10 mouse cellular contexts compared by ENCODE assay signal in genomic region chr12:3732623-3733265, GRCm38 (mm10).
A peak's percentile ranks its signal among the peaks of the same experiment; 100 is the strongest.
DNase-seq lines count a peak whose midpoint lies in the region; ATAC-seq and TF ChIP-seq lines count a peak whose summit lies in the region.
"Had no signal": no experiment of that assay in that cellular context is flagged by ENCODE, and none has a peak within 500 bp of the region (broad histone marks: within the 10 kb centered on the region; RNA-seq: fewer than 3 reads in every experiment).

No protein-coding gene starts in this region.

- H3K9me3 ChIP-seq in hindbrain, embryonic 14.5 days (ENCODE audit: control insufficient read depth, low read length) = no peaks in the 10 kb centered on the region
- H3K9me3 ChIP-seq in hindbrain, embryonic 10.5 days = no peaks in the 10 kb centered on the region

- H3K4me1 ChIP-seq in hindbrain, embryonic 14.5 days (replicated peaks; ENCODE audit: control insufficient read depth, insufficient read depth, low read length) = no peaks in the 10 kb centered on the region
- no peaks in the 10 kb centered on the region; the same call in 1 of the 2 replicates for H3K4me1 ChIP-seq in hindbrain, embryonic 10.5 days (replicated peaks)

- DNase-seq in hindbrain, embryonic 14.5 days (ENCODE audit: low spot score) = peak; percentile 66
- DNase-seq in hindbrain, embryonic 10.5 days (ENCODE audit: low spot score) = no peak
- peak; percentile 68 for DNase-seq in Muller cell, postnatal 12 days (ENCODE audit: inconsistent ontology term)
- peak; percentile 46 to 53 for DNase-seq in cerebellum, postnatal 14 days
- peak; percentile 72 for DNase-seq in layer of hippocampus, adult 9-11 months
- DNase-seq in gastrocnemius, adult 2 months = no peak
- no peak for DNase-seq in thymus, postnatal 36 days
- DNase-seq in embryo, embryonic 9.5 days (ENCODE audit: extremely low spot score) = no peak

- H3K4me3 ChIP-seq in hindbrain, embryonic 14.5 days (replicated peaks; ENCODE audit: low read length) = no peak overlapping the region
- no peak overlapping the region for H3K4me3 ChIP-seq in hindbrain, embryonic 10.5 days
- H3K4me3 ChIP-seq in gastrocnemius, adult 2 months = no peak overlapping the region

- H3K27ac ChIP-seq in hindbrain, embryonic 14.5 days = no peak overlapping the region
- H3K27ac ChIP-seq in hindbrain, embryonic 10.5 days = no peak overlapping the region
- no peak overlapping the region for H3K27ac ChIP-seq in gastrocnemius, adult 2 months
- H3K27ac ChIP-seq: macrophage had no signal

- H3K36me3 ChIP-seq in hindbrain, embryonic 14.5 days (replicated peaks; ENCODE audit: control insufficient read depth, insufficient read depth) = no peaks in the 10 kb centered on the region; the same call in 1 of the 2 replicates
- H3K36me3 ChIP-seq in hindbrain, embryonic 10.5 days = no peaks in the 10 kb centered on the region

- no peaks in the 10 kb centered on the region for H3K27me3 ChIP-seq in hindbrain, embryonic 14.5 days (ENCODE audit: control insufficient read depth, insufficient read depth, low read length)
- H3K27me3 ChIP-seq in hindbrain, embryonic 10.5 days (ENCODE audit: insufficient read depth, poor library complexity, severe bottlenecking) = no peaks in the 10 kb centered on the region
- H3K27me3 ChIP-seq: Patski had no signal

- no peak for TF ChIP-seq CTCF in gastrocnemius, adult 2 months (IDR thresholded peaks at IDR 0.05)

- WGBS in hindbrain, embryonic 14.5 days = 52% methylated on average over 11 of the region's 11 CpGs
- 73% methylated on average over 11 of the region's 11 CpGs for WGBS in hindbrain, embryonic 10.5 days

- intact Hi-C loops in gastrocnemius, adult 2 months (cut with DNase I) = no loop called here

- H3K9ac ChIP-seq in hindbrain, embryonic 14.5 days = no peak overlapping the region

- no peak overlapping the region for H3K4me2 ChIP-seq in hindbrain, embryonic 14.5 days (replicated peaks)

- peak; percentile 77; the same call in 1 of the 2 replicates for ATAC-seq in hindbrain, embryonic 14.5 days (ENCODE audit: low FRiP score)
- ATAC-seq: Patski had no signal

Comparison
In these comparisons a context has a peak if more than half of its experiments do, and no peak if none do; other contexts are left out.
1. DNase-seq: peak in hindbrain, embryonic 14.5 days (single experiment), Muller cell, postnatal 12 days (single experiment), cerebellum, postnatal 14 days (2 of 2) and layer of hippocampus, adult 9-11 months (single experiment); none in hindbrain, embryonic 10.5 days (single experiment), gastrocnemius, adult 2 months (single experiment), thymus, postnatal 36 days (0 of 2) and embryo, embryonic 9.5 days (single experiment).